Mouse (Mus musculus): Measurements from ENCODE around the gene Acap2.

DNA sequence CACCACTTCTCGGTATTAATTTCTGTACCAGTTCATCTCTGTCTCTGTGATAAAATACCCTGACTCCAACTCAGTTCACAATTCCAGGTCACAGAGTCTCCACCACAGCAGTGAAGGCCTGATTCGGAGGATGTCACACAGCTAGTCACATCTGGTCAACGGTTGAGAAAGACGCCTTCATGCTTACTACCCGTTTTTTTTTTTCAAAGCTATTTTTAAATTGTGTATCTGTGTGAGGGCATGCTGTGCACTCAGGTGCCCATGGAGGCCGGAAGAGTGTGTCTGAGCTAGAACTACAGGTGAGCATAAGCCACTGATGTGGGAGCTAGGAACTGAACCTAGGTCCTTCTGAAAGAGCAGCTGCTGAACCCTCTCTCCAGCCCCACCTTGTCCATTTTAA, 136.3 kb downstream of the Acap2 start:
- no peak for TF ChIP-seq CTCF (IDR thresholded peaks at IDR 0.05; ENCODE audit: extremely low read depth, insufficient read depth, low read length)
- no peak for TF ChIP-seq POLR2A (IDR thresholded peaks at IDR 0.05; ENCODE audit: extremely low read depth, insufficient read depth, low read length)
